10 mouse cellular contexts compared by ENCODE assay signal in the genomic region with DNA sequence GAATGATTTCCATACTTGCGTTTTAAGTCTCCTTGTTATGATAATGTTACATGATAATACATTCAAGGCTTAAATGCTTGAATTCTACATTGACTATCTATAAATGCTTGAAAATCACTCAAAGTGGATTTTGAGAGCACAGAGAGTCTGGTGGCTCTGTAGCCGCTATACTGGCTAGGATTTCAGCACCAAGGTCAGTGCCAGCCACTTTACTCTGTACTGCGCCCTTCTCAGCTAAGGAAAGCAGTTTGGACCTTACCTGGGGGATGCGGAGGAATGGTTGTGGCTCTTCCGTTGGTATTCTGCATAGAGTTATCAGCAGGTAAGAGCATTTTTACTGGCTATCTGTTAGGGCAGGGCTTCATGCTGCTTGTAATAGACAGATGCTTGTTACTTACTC.
DNase-seq lines count a peak whose midpoint lies in the region; ATAC-seq and TF ChIP-seq lines count a peak whose summit lies in the region.
"Had no signal": no experiment of that assay in that cellular context is flagged by ENCODE, and none has a peak within 500 bp of the region (broad histone marks: within the 10 kb centered on the region; RNA-seq: fewer than 3 reads in every experiment).

No protein-coding gene starts in this region.

- no peak overlapping the region for H3K9ac ChIP-seq in forebrain, embryonic 14.5 days (ENCODE audit: low read length)
- H3K9ac ChIP-seq in forebrain, postnatal 0 days = no peak overlapping the region
- no peak overlapping the region for H3K9ac ChIP-seq in lung, embryonic 14.5 days
- no peak overlapping the region for H3K9ac ChIP-seq in lung, postnatal 0 days (replicated peaks; ENCODE audit: low read depth)
- H3K9ac ChIP-seq: embryonic facial prominence, embryonic 13.5 days had no signal

- H3K36me3 ChIP-seq in forebrain, embryonic 14.5 days (ENCODE audit: control insufficient read depth, insufficient read depth, low read length) = no peaks in the 10 kb centered on the region
- no peaks in the 10 kb centered on the region for H3K36me3 ChIP-seq in forebrain, postnatal 0 days (ENCODE audit: insufficient read depth)
- no peaks in the 10 kb centered on the region for H3K36me3 ChIP-seq in lung, embryonic 14.5 days (ENCODE audit: insufficient read depth)
- no peaks in the 10 kb centered on the region for H3K36me3 ChIP-seq in lung, postnatal 0 days (ENCODE audit: insufficient read depth, low read length)
- H3K36me3 ChIP-seq: embryonic facial prominence, embryonic 13.5 days had no signal

- no peaks in the 10 kb centered on the region for H3K27me3 ChIP-seq in forebrain, embryonic 14.5 days (replicated peaks; ENCODE audit: control insufficient read depth, insufficient read depth, low read length)
- no peaks in the 10 kb centered on the region for H3K27me3 ChIP-seq in forebrain, postnatal 0 days (ENCODE audit: insufficient read depth, low read length)
- no peaks in the 10 kb centered on the region for H3K27me3 ChIP-seq in lung, embryonic 14.5 days (ENCODE audit: insufficient read depth, low read length)
- H3K27me3 ChIP-seq in lung, postnatal 0 days (replicated peaks; ENCODE audit: insufficient read depth, low read length) = no peaks in the 10 kb centered on the region
- H3K27me3 ChIP-seq: embryonic facial prominence, embryonic 13.5 days had no signal

- DNase-seq in forebrain, embryonic 14.5 days (ENCODE audit: low spot score) = peak; percentile 32
- no peak for DNase-seq in forebrain, postnatal 0 days
- peak; percentile 86 for DNase-seq in lung, embryonic 14.5 days
- no peak for DNase-seq in lung, postnatal 0 days (ENCODE audit: low spot score)
- DNase-seq in NIH3T3 (ENCODE audit: low read depth) = peak; percentile 60
- DNase-seq in mesoderm, embryonic 11.5 days (ENCODE audit: low read depth, low spot score) = peak; percentile 51
- DNase-seq in spleen, postnatal 10 days (ENCODE audit: low spot score in 2 of 2) = no peak

- ATAC-seq in forebrain, embryonic 14.5 days = no peak
- no peak for ATAC-seq in forebrain, postnatal 0 days
- no peak for ATAC-seq in lung, embryonic 14.5 days (ENCODE audit: insufficient read depth)
- ATAC-seq in lung, postnatal 0 days = no peak
- no peak for ATAC-seq in CD4-positive, CD25-positive, alpha-beta regulatory T cell, adult 4 months
- ATAC-seq: intestine, embryonic 16.5 days had no signal

- 23% methylated on average over 5 of the region's 5 CpGs for WGBS in forebrain, embryonic 14.5 days
- WGBS in forebrain, postnatal 0 days = 28% methylated on average over 5 of the region's 5 CpGs
- WGBS in lung, embryonic 14.5 days = 18% methylated on average over 5 of the region's 5 CpGs
- 11% methylated on average over 5 of the region's 5 CpGs for WGBS in lung, postnatal 0 days

- H3K4me2 ChIP-seq in forebrain, embryonic 14.5 days (ENCODE audit: low read length) = no peak overlapping the region
- no peak overlapping the region for H3K4me2 ChIP-seq in forebrain, postnatal 0 days (ENCODE audit: low read depth)
- no peak overlapping the region for H3K4me2 ChIP-seq in lung, embryonic 14.5 days
- no peak overlapping the region for H3K4me2 ChIP-seq in lung, postnatal 0 days (replicated peaks; ENCODE audit: low read depth, low read length)
- H3K4me2 ChIP-seq: embryonic facial prominence, embryonic 13.5 days had no signal

- no peak for TF ChIP-seq EP300 in lung, postnatal 0 days (IDR thresholded peaks at IDR 0.05)

- H3K9me3 ChIP-seq in forebrain, embryonic 14.5 days (replicated peaks; ENCODE audit: control insufficient read depth, low read length) = no peaks in the 10 kb centered on the region
- H3K9me3 ChIP-seq in forebrain, postnatal 0 days (ENCODE audit: low read length) = no peaks in the 10 kb centered on the region
- H3K9me3 ChIP-seq in lung, embryonic 14.5 days (ENCODE audit: low read depth, low read length) = no peaks in the 10 kb centered on the region
- no peaks in the 10 kb centered on the region for H3K9me3 ChIP-seq in lung, postnatal 0 days (ENCODE audit: low read length)
- H3K9me3 ChIP-seq: embryonic facial prominence, embryonic 13.5 days had no signal

- TF ChIP-seq CTCF in forebrain, postnatal 0 days (IDR thresholded peaks at IDR 0.05; ENCODE audit: low read depth) = no peak
- no peak for TF ChIP-seq CTCF in lung, embryonic 14.5 days (IDR thresholded peaks at IDR 0.05; ENCODE audit: low read depth)
- TF ChIP-seq CTCF in lung, postnatal 0 days (IDR thresholded peaks at IDR 0.05) = no peak

- H3K27ac ChIP-seq in forebrain, embryonic 14.5 days (ENCODE audit: low read depth, low read length) = no peak overlapping the region
- H3K27ac ChIP-seq in forebrain, postnatal 0 days (ENCODE audit: low read depth, low read length) = no peak overlapping the region
- H3K27ac ChIP-seq in lung, embryonic 14.5 days (ENCODE audit: low read depth) = no peak overlapping the region
- no peak overlapping the region for H3K27ac ChIP-seq in lung, postnatal 0 days (ENCODE audit: low read length)
- H3K27ac ChIP-seq: embryonic facial prominence, embryonic 13.5 days had no signal

- no peaks in the 10 kb centered on the region for H3K4me1 ChIP-seq in forebrain, embryonic 14.5 days (ENCODE audit: control insufficient read depth, insufficient read depth, low read length)
- no peaks in the 10 kb centered on the region for H3K4me1 ChIP-seq in forebrain, postnatal 0 days (ENCODE audit: insufficient read depth)
- no peaks in the 10 kb centered on the region for H3K4me1 ChIP-seq in lung, embryonic 14.5 days (ENCODE audit: insufficient read depth)
- no peaks in the 10 kb centered on the region for H3K4me1 ChIP-seq in lung, postnatal 0 days (ENCODE audit: insufficient read depth, low read depth, low read length)
- H3K4me1 ChIP-seq: embryonic facial prominence, embryonic 13.5 days had no signal

- H3K4me3 ChIP-seq in forebrain, embryonic 14.5 days (ENCODE audit: low read depth, low read length) = no peak overlapping the region
- no peak overlapping the region for H3K4me3 ChIP-seq in forebrain, postnatal 0 days (ENCODE audit: low read depth, low read length)
- no peak overlapping the region for H3K4me3 ChIP-seq in lung, embryonic 14.5 days (ENCODE audit: low read depth, low read length)
- no peak overlapping the region for H3K4me3 ChIP-seq in lung, postnatal 0 days (ENCODE audit: low read depth, low read length)
- H3K4me3 ChIP-seq: embryonic facial prominence, embryonic 13.5 days had no signal

Comparison
In these comparisons a context has a peak if more than half of its experiments do, and no peak if none do; other contexts are left out.
1. DNase-seq: peak in forebrain, embryonic 14.5 days (single experiment), lung, embryonic 14.5 days (single experiment), NIH3T3 (single experiment) and mesoderm, embryonic 11.5 days (single experiment); none in forebrain, postnatal 0 days (single experiment), lung, postnatal 0 days (single experiment) and spleen, postnatal 10 days (0 of 2).